Mouse (Mus musculus) kidney, adult 2 months (tissue): ENCODE data around the gene Ap3b2.

Experiments used
- CTCF ChIP-seq: fragments of 200-500 bp; conservative IDR thresholded peaks from 2 replicates; pipeline ENCODE4 v1.5.1; 2011; ENCODE audit warnings: low read depth, mild to moderate bottlenecking, control low read depth, low read length, moderate library complexity, mixed read lengths; ENCODE audit not compliant: insufficient read depth, insufficient read length
- POLR2A ChIP-seq: fragments of 200-500 bp; IDR thresholded peaks from one replicate; pipeline ENCODE4 v1.6.1; 2011; ENCODE audit warnings: low read depth, low read length, control low read depth

- no peak for TF ChIP-seq CTCF
- TF ChIP-seq POLR2A, result no peak
Observed at GRCm38 (mm10) chr7:81498181-81498580, 4.5 kb upstream of the Ap3b2 start, which contains the start of gene BC048679.
